9 mouse cellular contexts compared by ENCODE assay signal in the genomic region with DNA sequence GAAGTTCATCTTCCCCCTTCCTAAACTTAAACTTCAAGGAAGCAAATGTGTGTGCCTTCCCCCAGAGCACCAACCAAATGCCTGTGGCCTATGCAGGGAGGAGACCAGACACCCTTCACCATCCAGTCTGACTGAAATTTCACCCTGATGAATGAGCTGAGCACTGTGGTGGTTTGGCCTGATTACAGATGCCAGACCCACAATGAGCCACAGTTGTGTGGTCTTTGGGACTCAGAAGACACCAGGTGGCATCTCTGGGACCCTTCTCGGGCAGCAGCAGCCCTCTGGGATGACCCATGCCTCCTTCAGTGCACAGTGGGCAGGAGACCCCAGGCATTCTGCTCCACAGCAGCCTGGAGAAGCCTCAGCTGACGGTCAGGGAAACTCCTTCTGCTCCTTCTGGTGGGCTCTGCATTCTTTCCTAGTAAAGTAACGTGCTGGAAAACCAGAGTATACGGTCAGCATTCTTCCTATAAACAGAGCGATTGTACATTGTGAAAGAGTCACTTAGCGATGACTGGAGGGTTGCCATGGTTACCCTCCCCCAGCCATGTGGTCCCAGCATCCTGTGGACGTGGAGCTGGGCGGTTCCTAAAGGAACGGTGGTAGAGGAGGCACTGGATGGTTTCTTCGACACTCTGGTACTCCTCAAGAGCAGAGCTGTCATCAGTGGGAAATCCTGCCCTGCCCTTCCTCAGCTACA. TPM values are rescaled to one million over a fixed set of nuclear protein-coding genes. Genes with fewer than 3 reads are reported as not detected.
A peak's percentile ranks its signal among the peaks of the same experiment; 100 is the strongest.
DNase-seq lines count a peak whose midpoint lies in the region; ATAC-seq and TF ChIP-seq lines count a peak whose summit lies in the region.
"Had no signal": no experiment of that assay in that cellular context is flagged by ENCODE, and none has a peak within 500 bp of the region (broad histone marks: within the 10 kb centered on the region; RNA-seq: fewer than 3 reads in every experiment).

No protein-coding gene starts in this region.

- H3ac ChIP-seq in myocyte (ENCODE audit: control insufficient read depth, insufficient read length), result no peak overlapping the region

- H3K9ac ChIP-seq in lung, postnatal 0 days (replicated peaks; ENCODE audit: low read depth), result 0 out of 2 replicates have a peak overlapping the region, but pooled peaks have one; percentile 3
- H3K9ac ChIP-seq in forebrain, postnatal 0 days, result no peak overlapping the region

- 15% methylated on average over 10 of the region's 10 CpGs for WGBS in lung, postnatal 0 days
- 17% methylated on average over 10 of the region's 10 CpGs for WGBS in forebrain, postnatal 0 days

- H3K36me3 ChIP-seq in lung, postnatal 0 days (ENCODE audit: insufficient read depth, low read length), result no peaks in the 10 kb centered on the region
- H3K36me3 ChIP-seq in forebrain, postnatal 0 days (ENCODE audit: insufficient read depth), result no peaks in the 10 kb centered on the region
- no peaks in the 10 kb centered on the region for H3K36me3 ChIP-seq in myocyte (ENCODE audit: control insufficient read depth, insufficient read depth)

- H3K9me3 ChIP-seq in lung, postnatal 0 days (ENCODE audit: low read length), result no peaks in the 10 kb centered on the region
- no peaks in the 10 kb centered on the region for H3K9me3 ChIP-seq in forebrain, postnatal 0 days (ENCODE audit: low read length)

- no peak overlapping the region for H3K4me2 ChIP-seq in lung, postnatal 0 days (replicated peaks; ENCODE audit: low read depth, low read length)
- no peak overlapping the region for H3K4me2 ChIP-seq in forebrain, postnatal 0 days (ENCODE audit: low read depth)
- H3K4me2 ChIP-seq in myocyte (ENCODE audit: low read depth), result peak overlapping the region; percentile 60

- peak; percentile 18 for TF ChIP-seq POLR2A in myocyte (IDR thresholded peaks at IDR 0.05; ENCODE audit: insufficient read length, low read depth)

- TF ChIP-seq CTCF in lung, postnatal 0 days (IDR thresholded peaks at IDR 0.05), result no peak
- TF ChIP-seq CTCF in forebrain, postnatal 0 days (IDR thresholded peaks at IDR 0.05; ENCODE audit: low read depth), result no peak

- H3K4me3 ChIP-seq in lung, postnatal 0 days (ENCODE audit: low read depth, low read length), result no peak overlapping the region
- H3K4me3 ChIP-seq in forebrain, postnatal 0 days (ENCODE audit: low read depth, low read length), result no peak overlapping the region
- H3K4me3 ChIP-seq in myocyte, result no peak overlapping the region

- H3K27me3 ChIP-seq in lung, postnatal 0 days (replicated peaks; ENCODE audit: insufficient read depth, low read length), result no peaks in the 10 kb centered on the region
- no peaks in the 10 kb centered on the region for H3K27me3 ChIP-seq in forebrain, postnatal 0 days (ENCODE audit: insufficient read depth, low read length)
- H3K27me3 ChIP-seq in myocyte (ENCODE audit: control insufficient read depth, insufficient read depth, insufficient read length), result no peaks in the 10 kb centered on the region

- no peak for TF ChIP-seq EP300 in lung, postnatal 0 days (IDR thresholded peaks at IDR 0.05)

- H3K79me2 ChIP-seq in myocyte (ENCODE audit: control insufficient read depth, insufficient read depth), result no peaks in the 10 kb centered on the region

- no peaks in the 10 kb centered on the region; the same call in 1 of the 2 replicates for H3K4me1 ChIP-seq in lung, postnatal 0 days (ENCODE audit: insufficient read depth, low read depth, low read length)
- H3K4me1 ChIP-seq in forebrain, postnatal 0 days (ENCODE audit: insufficient read depth), result peaks cover 4% of the 10 kb centered on the region; the same call in 1 of the 2 replicates

- ATAC-seq in lung, postnatal 0 days, result peak; percentile 94
- ATAC-seq in forebrain, postnatal 0 days, result peak; percentile 85

- peak overlapping the region; percentile 32; the same call in 1 of the 2 replicates for H3K27ac ChIP-seq in lung, postnatal 0 days (ENCODE audit: low read length)
- H3K27ac ChIP-seq in forebrain, postnatal 0 days (ENCODE audit: low read depth, low read length), result no peak overlapping the region
- H3K27ac ChIP-seq: macrophage had no signal

- peak; percentile 89 for DNase-seq in lung, postnatal 0 days (ENCODE audit: low spot score)
- no peak for DNase-seq in lung, adult 18-20 months
- peak; percentile 70 for DNase-seq in forebrain, postnatal 0 days
- peak; percentile 72 for DNase-seq in layer of hippocampus, adult 9-11 months
- DNase-seq in adrenal gland, adult 8-10 months, result no peak
- no peak for DNase-seq in kidney, adult 8-10 months
- DNase-seq in urinary bladder, postnatal 25 days (ENCODE audit: low spot score), result no peak

TF ChIP-seq in myocyte, 11 proteins besides CTCF, POLR2A, EP300 and RAD21:
- TF ChIP-seq MYOG (IDR thresholded peaks at IDR 0.05; ENCODE audit: control insufficient read depth in 1 of 3, insufficient read depth in 1 of 3, insufficient read length in 2 of 3, low read depth in 2 of 3), result peak in 2 of 3 experiments; percentile 5 to 58
- TF ChIP-seq CEBPB (IDR thresholded peaks at IDR 0.05; ENCODE audit: insufficient read depth, poor library complexity, severe bottlenecking), result peak; percentile 70
- no peak for TF ChIP-seq TCF12 (IDR thresholded peaks at IDR 0.05; ENCODE audit: insufficient read depth, poor library complexity, severe bottlenecking)
- peak in 2 of 3 experiments; percentile 68 to 70 for TF ChIP-seq MYOD1 (IDR thresholded peaks at IDR 0.05; ENCODE audit: control insufficient read depth in 1 of 3, insufficient read length in 2 of 3, low read depth in 2 of 3)
- no peak for TF ChIP-seq SRF (IDR thresholded peaks at IDR 0.05; ENCODE audit: control insufficient read depth, insufficient read length, low read depth)
- no peak for TF ChIP-seq REST (IDR thresholded peaks at IDR 0.05; ENCODE audit: insufficient read depth, insufficient read length)
- no peak for TF ChIP-seq TCF3 (IDR thresholded peaks at IDR 0.05; ENCODE audit: insufficient read length, low read depth)
- peak; percentile 37 for TF ChIP-seq POLR2AphosphoS2 (IDR thresholded peaks at IDR 0.05; ENCODE audit: insufficient read length, low read depth)
TF ChIP-seq in myocyte: peak in this region for 4.

RNA-seq across cellular contexts. Expression of gene Col5a1, which starts 50.3 kb away (rescaled TPM):
- polyA plus RNA-seq in lung, postnatal 0 days (2015; fragmentation: Nextera tagmentation; extraction: Ambion mirVana), result 47.7 and 50.7 TPM in 2 replicates
- 9.0 and 23.6 TPM in 2 replicates for total RNA-seq in forebrain, postnatal 0 days (2014; rRNA removed)
- 3.4 and 4.8 TPM in 2 replicates for polyA plus RNA-seq in forebrain, postnatal 0 days (2015; fragmentation: Nextera tagmentation; extraction: Ambion mirVana)
- polyA plus RNA-seq in myocyte (2012; fragmentation: generic; extraction: Trizol), result 172 TPM
- 10 to 100 TPM; 27.1 to 42.7 (median 35.2) TPM for total RNA-seq in adrenal gland, adult 8-10 months (2022)

Comparison
In these comparisons a context has a peak if more than half of its experiments do, and no peak if none do; other contexts are left out.
1. DNase-seq: peak in lung, postnatal 0 days (single experiment), forebrain, postnatal 0 days (single experiment) and layer of hippocampus, adult 9-11 months (single experiment); none in lung, adult 18-20 months (0 of 2), adrenal gland, adult 8-10 months (single experiment), kidney, adult 8-10 months (0 of 2) and urinary bladder, postnatal 25 days (single experiment).